Mouse (Mus musculus) mesoderm, embryonic 11.5 days (tissue): ENCODE data around the gene Frmd6.
A peak's percentile ranks its signal among the peaks of the same experiment; 100 is the strongest.

Experiments used
- DNase-seq: peaks from one replicate; pipeline ENCODE4 v3.0.0-alpha.2; 2012; ENCODE audit warnings: low read depth, low spot score

Gene Frmd6

GRCm38 (mm10) chr12:70897434-70897833 is 72.1 kb downstream of the Frmd6 start:
- DNase-seq, result no peak

- DNase-seq, result no peak
Observed at GRCm38 (mm10) chr12:70898450-70898849, 73.1 kb downstream of the Frmd6 start.

- DNase-seq, result no peak
Observed at GRCm38 (mm10) chr12:70904471-70904870, 79.2 kb downstream of the Frmd6 start.

- no peak for DNase-seq
Observed at GRCm38 (mm10) chr12:70906867-70907266, 81.6 kb downstream of the Frmd6 start.

GRCm38 (mm10) chr12:70907651-70908050 is 82.3 kb downstream of the Frmd6 start:
- no peak for DNase-seq

GRCm38 (mm10) chr12:70908076-70908475 is 82.8 kb downstream of the Frmd6 start:
- no peak for DNase-seq

GRCm38 (mm10) chr12:70910241-70910720 is 85.0 kb downstream of the Frmd6 start:
- peak; percentile 89 for DNase-seq

GRCm38 (mm10) chr12:70911029-70911428 is 85.7 kb downstream of the Frmd6 start:
- peak; percentile 88 for DNase-seq

- no peak for DNase-seq
Observed at GRCm38 (mm10) chr12:70911676-70912379, 86.5 kb downstream of the Frmd6 start.

- DNase-seq, result peak; percentile 31
Observed at GRCm38 (mm10) chr12:70913429-70913828, 88.1 kb downstream of the Frmd6 start.

GRCm38 (mm10) chr12:70914387-70914786 is 89.1 kb downstream of the Frmd6 start:
- peak; percentile 65 for DNase-seq

- DNase-seq, result no peak
Observed at GRCm38 (mm10) chr12:70929781-70930180, 104.5 kb downstream of the Frmd6 start.

- no peak for DNase-seq
Observed at GRCm38 (mm10) chr12:70937150-70937549, 111.8 kb downstream of the Frmd6 start.

- DNase-seq, result peak; percentile 95
Observed at GRCm38 (mm10) chr12:70937571-70938384, 112.5 kb downstream of the Frmd6 start, which contains the start of gene Actr10. Gene Actr10 (plus strand): TSS chr12:70937857.

- no peak for DNase-seq
Observed at GRCm38 (mm10) chr12:70940806-70941205, 115.5 kb downstream of the Frmd6 start.

GRCm38 (mm10) chr12:70944181-70944580 is 118.9 kb downstream of the Frmd6 start:
- DNase-seq, result no peak

GRCm38 (mm10) chr12:70946585-70947256 is 121.4 kb downstream of the Frmd6 start:
- DNase-seq, result no peak
